Mouse (Mus musculus): Measurements from ENCODE around the gene Ubald1.

Gene Ubald1

DNA sequence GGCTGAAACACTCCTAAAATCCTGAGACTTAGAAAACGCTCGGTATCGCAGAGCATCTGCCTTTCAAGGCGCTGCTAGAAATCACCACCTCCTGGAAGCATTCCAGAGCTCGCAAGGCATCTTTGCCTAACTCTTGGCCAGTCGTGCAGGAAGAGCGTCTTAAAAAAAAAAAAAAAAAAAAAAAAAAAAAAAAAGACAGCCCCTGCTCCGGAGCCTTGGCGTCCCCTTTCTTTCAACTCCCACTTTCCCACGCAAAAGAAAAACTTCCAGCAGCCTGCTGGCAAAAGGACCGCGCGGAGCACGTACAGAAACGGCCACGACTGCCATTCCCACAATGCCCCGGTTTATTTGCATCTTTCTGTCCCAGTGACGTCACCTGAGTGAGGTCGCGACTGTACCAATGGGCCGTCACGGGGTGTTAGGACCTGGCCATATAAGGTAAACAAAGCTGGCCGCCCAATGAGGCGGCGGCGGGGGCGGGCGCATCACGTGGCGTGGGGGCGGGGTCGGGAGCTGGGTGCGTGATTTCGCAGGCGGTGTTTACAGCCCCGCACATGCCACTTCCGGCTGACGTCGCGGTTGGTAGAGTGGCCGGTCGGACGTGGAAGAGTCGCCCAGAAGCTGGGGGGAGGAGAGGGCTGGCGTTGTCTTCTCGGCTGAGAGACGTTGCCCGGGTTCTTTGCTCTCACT is at the start of gene Ubald1:
Gene Ubald1 (minus strand): TSS at position 180 of the 690 bp plus-strand sequence.
- DNase-seq (ENCODE audit: low spot score): peak; percentile 98

GRCm38 (mm10) chr16:4928474-4928873 is 48.4 kb upstream of the Ubald1 start:
- DNase-seq (ENCODE audit: low spot score): no peak

DNA sequence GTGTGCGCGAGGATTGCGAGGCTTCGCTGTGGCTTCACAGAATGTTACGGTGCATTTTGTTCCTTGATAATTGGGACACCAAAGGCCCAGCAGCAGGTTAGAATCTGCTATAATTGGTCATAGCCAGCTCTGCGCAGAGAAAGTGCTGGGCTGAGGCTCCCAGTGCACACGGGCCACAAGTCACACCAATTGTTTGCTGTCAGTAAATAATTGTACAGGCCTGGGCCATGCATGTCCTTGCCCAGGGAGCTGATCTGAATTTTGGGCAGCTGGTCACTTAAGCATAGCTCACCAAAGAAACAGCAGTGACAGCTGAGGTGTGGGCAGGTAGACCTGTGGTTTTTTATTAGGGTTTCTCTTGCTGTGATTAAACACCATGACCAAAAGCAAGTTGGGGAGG is 47.9 kb upstream of the Ubald1 start:
- DNase-seq (ENCODE audit: low spot score): no peak

DNA sequence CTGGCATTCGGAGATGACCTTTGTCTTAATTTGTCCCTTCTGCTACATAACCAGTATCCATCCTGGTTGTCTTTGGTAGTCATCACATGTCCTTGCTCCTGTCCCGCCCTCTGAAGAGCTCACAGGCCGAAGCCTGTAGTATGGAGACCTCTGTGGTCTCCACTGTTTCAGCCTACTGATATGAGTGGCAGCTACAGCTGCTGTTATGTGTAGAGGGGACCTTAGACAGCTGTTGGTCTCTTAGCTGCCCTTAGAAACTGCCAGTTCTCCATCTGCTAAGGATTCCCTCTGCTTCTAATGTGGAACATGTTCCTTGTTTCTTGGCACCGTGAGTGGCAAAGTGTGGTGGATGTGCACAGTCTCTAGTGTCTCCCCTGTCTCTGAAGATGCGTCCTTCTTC is 43.9 kb upstream of the Ubald1 start:
- no peak for DNase-seq (ENCODE audit: low spot score)

GRCm38 (mm10) chr16:4922481-4922880 is 42.4 kb upstream of the Ubald1 start:
- DNase-seq (ENCODE audit: low spot score): no peak

GRCm38 (mm10) chr16:4920556-4920955 is 40.4 kb upstream of the Ubald1 start:
- no peak for DNase-seq (ENCODE audit: low spot score)

- DNase-seq (ENCODE audit: low spot score): no peak
Observed at GRCm38 (mm10) chr16:4916608-4917007, 36.5 kb upstream of the Ubald1 start.

DNA sequence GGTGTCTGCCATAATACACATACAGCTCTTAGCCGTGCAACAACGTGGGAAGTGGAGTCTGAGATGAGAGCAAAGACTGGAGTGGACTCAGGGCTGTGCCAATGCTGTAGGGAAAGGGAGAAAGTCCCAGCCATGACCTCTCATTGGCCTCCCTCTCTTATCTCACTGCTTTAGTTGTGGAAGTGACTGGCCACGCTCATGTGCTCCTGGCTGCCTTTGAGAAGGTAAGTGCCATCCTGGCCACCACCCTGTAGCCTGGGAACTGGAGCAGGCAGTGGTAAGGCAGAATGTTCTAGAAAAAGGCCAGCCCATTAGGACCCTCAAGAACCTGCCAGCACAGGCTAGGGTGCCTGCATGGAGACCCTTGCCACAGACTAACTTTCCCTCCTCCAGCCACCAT is 35.8 kb upstream of the Ubald1 start:
- DNase-seq (ENCODE audit: low spot score): no peak

DNA sequence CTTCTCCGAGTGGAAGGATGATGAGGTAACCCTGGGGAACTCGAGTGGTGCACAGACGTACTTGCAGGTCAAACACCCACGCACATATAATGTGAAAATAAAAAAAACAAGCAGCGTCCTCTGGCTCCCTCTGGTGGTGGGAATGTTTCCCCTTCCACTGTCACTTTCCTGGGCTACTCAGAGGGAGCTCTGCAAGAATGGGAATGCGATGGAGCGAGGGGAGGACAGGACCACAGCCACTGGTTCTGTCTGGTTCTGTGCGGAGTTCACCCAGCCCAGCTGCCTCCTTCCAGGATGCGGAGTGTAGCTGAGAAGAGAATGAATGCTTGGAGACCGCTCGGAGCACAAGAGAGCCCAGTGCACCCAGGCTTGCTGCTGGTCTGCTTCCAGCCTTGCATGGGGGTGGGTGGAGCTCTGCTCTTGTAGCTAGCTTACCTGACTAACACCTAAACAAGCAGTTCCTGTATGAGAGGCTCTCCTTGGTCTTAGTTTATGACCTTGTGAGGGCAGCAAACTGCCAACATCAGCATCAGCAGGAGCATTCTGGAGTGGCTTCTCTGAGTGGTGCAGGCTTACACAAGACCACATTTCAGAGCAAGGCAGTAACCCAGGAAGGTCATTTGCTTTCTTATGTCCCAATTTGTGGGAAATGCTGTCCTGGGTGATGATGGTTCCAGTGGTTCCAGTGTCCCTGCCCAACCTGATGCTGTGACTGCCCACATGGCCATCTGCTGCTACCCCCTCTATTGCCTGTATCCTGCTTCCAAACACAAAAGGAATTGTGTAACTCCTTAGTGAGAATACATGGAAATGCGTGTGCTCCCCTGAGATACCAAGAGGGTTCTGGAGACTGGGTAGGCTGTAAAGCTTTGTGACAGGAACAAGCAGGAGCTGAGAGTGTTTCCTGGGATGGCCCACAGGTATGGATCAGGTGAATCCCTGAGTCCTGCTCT is 33.9 kb upstream of the Ubald1 start:
- peak; percentile 92 for DNase-seq (ENCODE audit: low spot score)

- DNase-seq (ENCODE audit: low spot score): no peak
Observed at GRCm38 (mm10) chr16:4912907-4913782, 33.0 kb upstream of the Ubald1 start.

DNA sequence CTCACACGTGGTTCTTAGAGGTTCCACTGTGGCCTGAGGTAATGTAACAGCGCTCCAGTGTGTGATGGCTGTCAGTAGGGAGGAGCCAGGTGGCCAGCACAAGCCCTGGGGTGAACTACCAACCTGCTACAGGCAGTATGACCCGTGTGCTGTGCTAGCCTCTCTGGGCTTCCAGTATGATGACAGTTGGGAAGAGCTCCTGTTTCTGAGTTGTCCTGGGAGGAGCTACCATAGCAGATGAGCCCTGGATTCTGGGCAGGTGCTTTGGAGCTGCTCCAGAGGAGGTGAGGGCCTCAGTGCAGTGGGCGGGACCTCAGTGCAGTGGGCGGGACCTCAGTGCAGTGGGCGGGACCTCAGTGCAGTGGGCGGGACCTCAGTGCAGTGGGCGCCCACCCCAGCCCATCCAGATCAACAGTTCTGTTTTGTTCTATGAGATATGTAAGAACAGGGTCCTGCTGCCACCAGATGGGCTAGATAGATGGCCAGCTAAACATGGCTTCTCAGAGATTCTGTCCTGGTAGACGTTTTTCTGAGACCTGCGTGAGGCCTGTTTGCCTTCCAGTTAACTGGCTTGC is 32.0 kb upstream of the Ubald1 start:
- no peak for DNase-seq (ENCODE audit: low spot score)

- DNase-seq (ENCODE audit: low spot score): no peak
Observed at GRCm38 (mm10) chr16:4910758-4911157, 30.6 kb upstream of the Ubald1 start.

- DNase-seq (ENCODE audit: low spot score): no peak
Observed at GRCm38 (mm10) chr16:4909745-4910144, 29.6 kb upstream of the Ubald1 start.

DNA sequence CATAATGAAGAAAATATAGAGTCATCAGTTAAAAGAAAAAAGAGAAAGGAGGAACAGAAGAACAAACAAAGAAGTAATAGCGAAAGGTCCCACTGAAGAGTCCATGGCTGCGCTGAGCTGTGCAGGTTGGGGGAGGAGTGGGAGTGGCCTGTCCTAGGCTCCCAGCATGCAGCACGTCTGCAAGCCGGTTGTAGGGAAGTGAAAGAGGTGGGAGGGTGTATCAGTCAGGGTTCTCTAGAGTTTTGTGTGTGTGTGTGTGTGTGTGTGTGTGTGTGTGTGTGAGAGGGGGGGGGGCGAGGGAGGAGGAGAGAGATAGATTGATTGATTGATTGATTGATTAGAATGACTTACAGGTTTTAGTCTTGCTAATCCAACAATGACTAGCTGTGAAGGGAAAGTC is 27.9 kb upstream of the Ubald1 start:
- DNase-seq (ENCODE audit: low spot score): no peak

DNA sequence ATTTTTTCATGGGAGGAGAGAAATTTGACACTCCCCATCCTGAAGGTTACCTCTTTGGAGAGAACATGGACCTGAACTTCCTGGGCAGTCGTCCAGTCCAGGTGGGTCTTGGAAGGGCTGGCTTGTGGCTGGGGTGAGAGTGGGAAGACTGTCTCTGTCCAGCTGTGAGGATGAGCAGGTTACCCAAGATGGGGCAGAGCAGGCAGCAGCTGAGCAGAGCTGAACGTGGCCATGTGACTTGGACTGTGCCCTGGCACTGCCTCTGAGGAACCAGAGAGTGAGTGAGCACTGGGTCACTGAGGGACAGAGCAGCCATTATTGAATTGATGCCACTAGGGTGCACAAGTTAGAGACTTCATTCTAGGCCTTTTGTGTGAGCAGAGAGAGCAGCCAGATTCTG is 27.3 kb upstream of the Ubald1 start:
- no peak for DNase-seq (ENCODE audit: low spot score)

- DNase-seq (ENCODE audit: low spot score): no peak
Observed at GRCm38 (mm10) chr16:4906559-4906958, 26.4 kb upstream of the Ubald1 start.

DNA sequence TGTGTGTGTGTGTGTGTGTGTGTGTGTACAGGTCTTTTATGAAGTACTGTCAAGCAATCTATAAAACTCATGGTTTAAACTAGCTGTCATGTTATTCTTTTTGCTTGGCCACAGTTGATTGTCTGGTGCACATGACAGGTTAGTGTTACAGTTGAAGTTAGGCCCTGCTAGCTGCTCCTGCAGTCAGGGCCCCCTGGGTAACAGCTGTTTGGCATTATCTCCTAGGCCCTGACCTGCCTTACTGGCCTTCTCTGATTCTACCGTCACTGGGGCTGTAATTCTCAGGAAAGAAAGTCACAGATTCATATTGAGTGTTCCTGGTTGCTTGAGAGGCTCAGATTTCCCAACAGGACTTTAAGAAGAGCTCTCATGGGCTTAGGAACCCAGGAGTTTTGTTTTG is 25.5 kb upstream of the Ubald1 start:
- no peak for DNase-seq (ENCODE audit: low spot score)

- DNase-seq (ENCODE audit: low spot score): no peak
Observed at GRCm38 (mm10) chr16:4904878-4905277, 24.8 kb upstream of the Ubald1 start.

GRCm38 (mm10) chr16:4903491-4904102 is 23.5 kb upstream of the Ubald1 start:
- DNase-seq (ENCODE audit: low spot score): no peak

GRCm38 (mm10) chr16:4902390-4902789 is 22.3 kb upstream of the Ubald1 start:
- DNase-seq (ENCODE audit: low spot score): no peak

DNA sequence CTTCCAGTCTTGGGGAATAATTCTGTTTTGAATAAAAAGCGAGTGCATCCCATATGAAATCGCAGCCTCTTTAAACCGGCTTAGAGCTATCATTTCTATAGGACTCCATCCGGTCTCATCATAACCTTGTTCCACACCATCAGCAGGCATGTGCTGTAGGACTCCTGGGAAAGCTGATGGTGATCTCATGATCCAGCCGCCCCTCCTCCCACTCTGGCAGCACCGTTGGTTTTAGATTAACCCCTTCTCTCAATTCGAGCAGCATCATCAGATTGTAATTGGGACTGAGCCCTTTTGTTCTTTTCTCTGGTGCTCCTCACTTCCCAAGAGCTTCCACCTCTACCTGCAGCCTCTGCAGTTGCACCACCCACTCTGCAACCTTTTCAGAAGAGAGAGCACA is 21.1 kb upstream of the Ubald1 start:
- no peak for DNase-seq (ENCODE audit: low spot score)

- DNase-seq (ENCODE audit: low spot score): no peak
Observed at GRCm38 (mm10) chr16:4899711-4900110, 19.6 kb upstream of the Ubald1 start.

Data from retina, embryonic 14.5 days (tissue).